Mouse (Mus musculus): ENCODE data around the gene Lmod2.

Lmod2 gene

GRCm38 (mm10) chr6:24597500-24597899 is at the start of gene Lmod2:
TSS of gene Lmod2 (plus strand) at chr6:24597762.
- no peak for DNase-seq

DNA sequence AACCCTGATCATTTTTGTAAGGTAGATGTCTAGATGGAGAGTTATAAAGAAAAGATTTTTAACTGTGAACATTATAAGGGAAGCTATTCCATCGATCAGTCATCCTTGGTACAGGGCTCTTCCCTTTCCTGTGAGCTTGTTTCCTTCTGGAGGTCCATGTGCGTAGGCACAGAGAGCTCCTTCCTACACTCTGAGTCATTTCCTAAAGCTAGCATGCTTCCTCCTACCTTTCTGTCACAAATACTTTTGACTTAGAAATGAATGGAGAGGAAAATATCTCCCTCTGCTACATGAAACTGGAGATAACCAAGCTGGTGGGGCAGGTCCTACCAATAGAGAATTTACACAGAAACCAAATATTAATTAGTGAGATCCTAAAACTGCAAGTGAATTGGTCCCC is 47.8 kb upstream of the Lmod2 start:
- no peak for DNase-seq

DNA sequence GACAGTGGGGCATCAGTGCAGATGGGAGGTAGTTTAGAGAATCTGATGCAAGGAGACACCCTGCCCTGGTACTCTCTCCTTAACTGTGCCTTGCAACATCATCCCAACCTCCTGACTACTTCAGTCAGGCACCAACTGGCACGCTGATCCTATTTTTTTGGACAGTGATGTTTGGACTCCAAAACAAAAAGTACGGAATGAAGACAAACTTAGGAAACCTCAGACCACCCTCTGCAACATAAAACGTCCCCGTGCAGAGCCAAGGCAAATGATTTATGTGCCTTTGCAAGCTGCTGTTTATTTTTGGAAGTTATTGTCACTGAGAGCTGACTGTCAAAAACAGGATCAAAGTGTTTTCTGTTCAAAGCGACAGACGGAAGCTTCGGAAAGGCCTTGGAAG is 45.5 kb upstream of the Lmod2 start:
- peak; percentile 22 for DNase-seq

- DNase-seq: peak; percentile 53
Measured at GRCm38 (mm10) chr6:24554427-24555086, 43.0 kb upstream of the Lmod2 start.

DNA sequence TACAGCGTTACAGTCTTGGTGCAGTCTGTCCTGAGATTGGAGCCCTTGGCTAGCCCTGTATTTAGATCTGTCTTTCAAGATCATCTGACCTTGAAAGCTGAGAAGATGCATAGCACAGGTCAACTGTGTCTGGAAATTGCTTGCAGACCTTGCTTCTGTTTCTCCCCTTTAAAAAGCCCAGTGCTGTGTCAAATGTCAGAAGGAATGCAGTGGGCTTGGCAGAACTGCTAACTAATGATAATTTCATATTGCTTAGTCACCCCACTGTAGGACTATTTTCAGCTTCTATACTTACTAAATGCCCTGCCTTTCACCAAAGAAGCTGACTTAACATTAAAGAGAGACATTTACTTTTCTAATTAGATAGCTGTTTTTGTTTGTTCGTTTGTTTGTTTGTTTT is 42.1 kb upstream of the Lmod2 start:
- DNase-seq: no peak

- DNase-seq: no peak
Measured at GRCm38 (mm10) chr6:24564081-24564480, 33.5 kb upstream of the Lmod2 start.

GRCm38 (mm10) chr6:24564886-24565285 is 32.7 kb upstream of the Lmod2 start:
- DNase-seq: no peak

- DNase-seq: no peak
Measured at GRCm38 (mm10) chr6:24568963-24569362, 28.6 kb upstream of the Lmod2 start.

DNA sequence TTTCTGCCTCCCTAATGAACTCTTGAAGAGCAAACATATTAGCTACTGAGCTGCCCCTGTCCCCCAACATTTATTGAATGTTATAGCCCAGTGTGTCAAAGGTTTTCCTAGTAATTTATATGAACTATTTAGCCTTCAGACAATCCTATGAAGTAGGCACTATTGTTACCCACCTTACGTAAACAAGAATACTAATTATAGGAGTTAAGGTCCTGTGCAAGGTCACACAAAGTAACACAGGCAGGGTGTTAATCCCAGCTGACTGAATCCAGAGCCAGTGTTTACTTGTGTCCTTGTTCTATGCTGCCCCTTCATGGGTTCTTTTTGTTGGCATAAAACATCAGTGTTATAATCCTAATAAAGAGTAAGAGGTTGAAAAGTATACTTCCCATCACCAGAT is 27.9 kb upstream of the Lmod2 start:
- DNase-seq: no peak

DNA sequence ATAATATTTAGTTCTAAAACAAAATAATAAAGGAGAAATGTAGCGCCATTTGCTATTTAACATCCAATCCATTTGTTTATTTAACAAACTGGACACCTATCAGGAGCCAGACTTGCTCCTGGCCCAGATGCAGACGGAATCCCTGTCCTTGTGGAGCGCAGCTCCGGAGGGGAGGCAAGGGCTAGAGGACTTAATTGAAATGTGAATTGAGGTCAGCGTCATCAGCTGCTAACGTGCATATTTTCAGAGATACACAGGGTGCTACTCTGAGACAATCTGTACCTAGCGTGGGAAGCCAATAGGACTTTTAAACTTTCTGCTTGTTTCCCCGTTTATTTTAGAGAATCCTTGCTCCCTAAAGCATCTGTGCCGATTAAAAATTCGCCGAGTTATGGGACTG is 27.3 kb upstream of the Lmod2 start:
- DNase-seq: no peak

DNA sequence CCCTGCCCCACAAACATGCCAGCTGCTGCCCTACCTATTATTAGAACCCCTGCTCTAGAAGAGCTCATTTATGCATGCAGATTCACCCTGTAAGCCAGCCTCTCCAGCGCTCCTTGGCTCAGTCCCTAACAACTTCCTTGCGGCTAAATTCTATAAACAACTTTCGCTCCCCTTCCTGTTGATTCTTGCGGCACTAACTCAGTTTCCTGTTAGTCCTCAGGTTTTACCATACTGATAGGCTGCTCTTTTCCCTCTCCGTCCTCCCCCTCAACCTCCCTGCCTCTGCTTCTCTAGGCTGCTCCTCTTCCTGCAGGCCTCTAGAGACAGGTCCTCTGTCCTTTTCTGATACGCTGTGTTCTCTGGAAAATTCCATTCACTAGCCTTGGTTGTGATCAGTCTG is 26.4 kb upstream of the Lmod2 start:
- DNase-seq: peak; percentile 53

GRCm38 (mm10) chr6:24572431-24572830 is 25.1 kb upstream of the Lmod2 start:
- no peak for DNase-seq

DNA sequence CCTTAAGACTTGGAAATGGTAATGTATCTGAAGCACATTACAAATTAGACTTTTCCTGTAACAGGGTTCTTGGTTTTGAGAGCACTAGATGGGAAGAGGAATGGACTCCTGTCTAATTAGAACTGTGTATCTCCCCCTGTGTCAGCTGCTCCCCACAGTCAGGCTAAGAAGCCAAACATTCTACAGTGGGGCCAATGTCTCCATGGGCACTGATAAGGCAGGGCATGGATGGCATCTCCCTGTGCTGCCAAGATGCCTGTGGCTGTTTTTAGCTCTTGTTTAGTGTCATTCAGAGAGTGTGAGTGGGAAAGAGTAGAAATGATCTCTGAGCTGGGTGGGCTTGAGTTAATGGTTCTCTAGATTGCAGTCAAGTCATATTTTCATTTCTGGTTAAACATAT is 24.2 kb upstream of the Lmod2 start:
- no peak for DNase-seq

DNA sequence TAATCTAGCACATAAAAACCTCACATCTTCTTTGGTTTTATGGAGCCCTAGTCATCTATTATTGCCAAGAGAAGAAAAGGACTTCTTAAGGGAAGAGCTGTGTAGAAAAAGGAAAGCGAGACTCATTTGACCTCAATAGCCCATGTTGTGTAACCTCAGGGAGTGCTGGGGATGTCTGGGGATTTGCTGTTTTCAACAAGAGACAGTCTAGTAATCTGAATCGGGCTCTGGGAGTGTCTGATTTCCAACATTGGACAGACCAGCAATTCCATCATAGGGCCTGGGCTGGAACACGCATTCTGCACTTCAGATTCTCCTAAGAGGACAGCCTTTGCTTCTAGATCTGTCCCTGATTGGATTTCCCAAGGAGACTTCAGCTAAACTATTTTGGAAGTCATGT is 14.1 kb upstream of the Lmod2 start:
- DNase-seq: no peak

DNA sequence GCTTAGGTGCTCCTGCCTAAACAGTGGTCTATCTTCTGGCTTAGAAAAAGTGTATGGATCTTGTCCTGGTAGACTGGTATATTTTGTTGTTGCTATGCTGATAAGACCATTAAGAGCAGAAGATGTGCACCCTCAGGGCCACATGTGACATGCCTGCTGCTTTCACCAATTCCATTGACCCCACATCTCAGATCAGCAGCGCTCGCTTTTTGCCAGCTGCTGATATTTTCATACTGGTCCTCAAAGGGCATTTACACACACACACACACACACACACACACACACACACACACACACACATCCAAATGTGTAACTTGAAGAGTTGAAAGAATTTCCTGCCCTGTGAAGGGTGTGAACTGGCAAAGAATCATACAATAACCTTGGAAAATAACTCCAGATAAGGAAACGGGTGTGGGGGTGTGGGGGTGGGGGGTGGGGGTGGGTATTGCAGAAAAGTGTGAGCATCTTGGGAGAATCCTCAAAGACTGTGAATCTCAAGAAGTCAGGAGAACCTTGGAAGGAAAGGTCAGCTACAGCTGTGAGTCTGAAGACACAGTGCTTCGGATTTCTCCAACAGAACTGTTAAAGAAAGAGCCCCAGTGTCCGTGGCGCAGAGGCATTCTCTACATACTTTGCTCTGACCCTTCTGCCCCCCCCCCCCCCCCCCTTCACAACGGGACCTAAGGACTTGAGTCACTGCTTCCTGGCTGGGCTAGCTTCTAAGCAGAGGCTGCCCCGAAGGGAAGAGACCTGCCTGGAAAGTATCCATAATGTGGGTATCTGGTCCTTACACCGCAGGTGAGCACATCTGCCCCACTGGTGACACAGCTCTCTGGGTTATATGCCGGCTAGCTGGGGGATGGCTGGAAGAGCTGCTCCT is 11.9 kb upstream of the Lmod2 start:
- peak; percentile 26 for DNase-seq

- peak; percentile 67 for DNase-seq
Measured at GRCm38 (mm10) chr6:24586885-24587284, 10.7 kb upstream of the Lmod2 start.

GRCm38 (mm10) chr6:24590282-24590681 is 7.3 kb upstream of the Lmod2 start:
- no peak for DNase-seq

DNA sequence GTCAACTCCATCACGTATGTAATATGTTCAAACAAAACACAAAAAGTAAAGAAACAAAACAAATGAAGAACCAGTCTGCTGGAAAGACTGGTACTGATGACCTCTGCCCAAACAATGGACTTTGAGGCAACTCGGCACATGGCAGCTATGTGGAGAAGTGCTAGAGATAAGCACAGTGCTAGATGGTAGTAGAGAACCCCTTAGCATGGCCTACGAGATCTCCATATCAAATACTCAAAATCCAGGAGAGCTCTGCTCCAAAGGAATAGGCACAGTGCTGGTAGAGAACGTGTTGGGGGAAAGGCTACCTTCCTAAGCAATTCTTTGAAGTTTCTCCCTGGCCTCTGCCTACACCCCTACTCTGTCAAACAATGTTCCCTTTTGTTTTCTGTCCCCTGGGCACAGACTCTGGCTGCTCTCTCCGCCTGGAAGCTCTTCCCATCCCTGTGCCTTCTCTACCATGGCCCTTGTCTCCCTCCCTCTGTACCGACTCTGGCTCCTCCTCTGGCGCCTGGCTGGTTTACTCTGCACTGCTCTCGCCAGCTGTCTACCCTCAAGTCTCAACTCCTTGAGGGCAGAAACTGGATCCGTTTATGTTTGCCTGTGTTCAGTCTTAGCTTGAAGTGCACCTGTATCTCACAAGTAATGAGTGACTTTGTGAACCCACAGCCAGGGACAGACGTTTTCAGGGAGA is 5.9 kb upstream of the Lmod2 start:
- DNase-seq: no peak

- DNase-seq: no peak
Measured at GRCm38 (mm10) chr6:24599179-24599578, 1.6 kb downstream of the Lmod2 start.

DNA sequence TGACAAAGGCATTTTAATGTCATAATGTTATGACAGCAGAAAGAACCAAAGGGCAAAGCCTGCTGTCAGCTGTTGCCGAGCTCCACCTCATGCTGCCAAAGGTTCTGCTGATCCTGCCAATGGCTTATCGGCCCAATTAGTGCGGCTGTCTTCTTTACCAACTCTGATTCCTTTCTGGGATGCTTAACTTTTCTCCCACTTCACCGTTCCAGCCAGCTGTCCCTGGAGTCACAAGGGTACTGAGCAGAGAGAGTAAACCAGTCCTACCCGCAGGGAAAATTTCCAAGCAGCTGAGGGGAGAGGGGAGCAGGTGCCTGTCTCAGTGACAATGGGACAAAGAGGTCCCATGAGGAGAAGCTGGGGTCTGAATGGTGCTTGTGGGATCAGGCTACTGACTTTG is 2.1 kb downstream of the Lmod2 start:
- no peak for DNase-seq

GRCm38 (mm10) chr6:24600134-24600533 is 2.6 kb downstream of the Lmod2 start:
- no peak for DNase-seq

- DNase-seq: no peak
Measured at GRCm38 (mm10) chr6:24600726-24601125, 3.2 kb downstream of the Lmod2 start.

GRCm38 (mm10) chr6:24601668-24602067 is 4.1 kb downstream of the Lmod2 start:
- peak; percentile 47 for DNase-seq

- DNase-seq: no peak
Measured at GRCm38 (mm10) chr6:24602351-24602750, 4.8 kb downstream of the Lmod2 start.

Data from lung, postnatal 10 days (tissue).